Mouse (Mus musculus): Measurements from ENCODE around the gene Zbtb25. TPM values are rescaled to one million over a fixed set of nuclear protein-coding genes. Genes with fewer than 3 reads are reported as not detected.

The Zbtb25 gene
- polyA plus RNA-seq, 1 experiment from 2014 or later, result 22.5 TPM

GRCm38 (mm10) chr12:76300367-76300766 is 69.0 kb downstream of the Zbtb25 start:
- H3K9me3 ChIP-seq, result no peaks in the 10 kb centered on the region
- 91% methylated on average over 10 of the region's 10 CpGs for whole genome bisulfite sequencing
- no peak overlapping the region for H3K9ac ChIP-seq
- H3K4me3 ChIP-seq (replicated peaks), result no peak overlapping the region
- no peak for ATAC-seq (ENCODE audit: low FRiP score)
- H3K27me3 ChIP-seq, result no peaks in the 10 kb centered on the region
- H3K4me1 ChIP-seq, result no peaks in the 10 kb centered on the region
- H3K36me3 ChIP-seq (replicated peaks), result peaks cover 42% of the 10 kb centered on the region
- no peak overlapping the region for H3K4me2 ChIP-seq
- H3K27ac ChIP-seq, result no peak overlapping the region

- Histone ChIP-seq H3K4me1 (no peaks in the 10 kb centered on the region), H3K9me3 (no peaks in the 10 kb centered on the region), H3K36me3 (replicated peaks) (peaks cover 42% of the 10 kb centered on the region), H3K27me3 (no peaks in the 10 kb centered on the region), H3K9ac (no peak overlapping the region), H3K4me3 (replicated peaks) (no peak overlapping the region), H3K27ac (no peak overlapping the region), H3K4me2 (no peak overlapping the region)
- no peak for ATAC-seq (ENCODE audit: low FRiP score)
- WGBS, result 98% methylated on average over 9 of the region's 9 CpGs
Measured at GRCm38 (mm10) chr12:76299361-76299906, 70.0 kb downstream of the Zbtb25 start.

GRCm38 (mm10) chr12:76297830-76298229 is 71.6 kb downstream of the Zbtb25 start:
- Histone ChIP-seq H3K27ac (no peak overlapping the region), H3K4me1 (no peaks in the 10 kb centered on the region), H3K9me3 (no peaks in the 10 kb centered on the region), H3K4me2 (no peak overlapping the region), H3K9ac (no peak overlapping the region), H3K36me3 (replicated peaks) (peaks cover 44% of the 10 kb centered on the region), H3K27me3 (no peaks in the 10 kb centered on the region), H3K4me3 (replicated peaks) (no peak overlapping the region)
- no peak for ATAC-seq (ENCODE audit: low FRiP score)
- 83% methylated on average over 5 of the region's 5 CpGs for WGBS

Other genes with a start within 250 kb of the Zbtb25 start
- 0.06 and 0.13 TPM in 2 replicates for gene Esr2, start 192.3 kb downstream of the Zbtb25 start, polyA plus RNA-seq (2016; fragmentation: Nextera tagmentation; extraction: Ambion mirVana)
- gene Tex21, start 122.9 kb downstream of the Zbtb25 start, polyA plus RNA-seq (2016; fragmentation: Nextera tagmentation; extraction: Ambion mirVana), result not detected in 2 replicates
- 64.0 and 67.6 TPM in 2 replicates for gene Mthfd1, start 114.3 kb downstream of the Zbtb25 start, polyA plus RNA-seq (2016; fragmentation: Nextera tagmentation; extraction: Ambion mirVana)
- 5.9 and 6.5 TPM in 2 replicates for gene Akap5, start 44.7 kb downstream of the Zbtb25 start, polyA plus RNA-seq (2016; fragmentation: Nextera tagmentation; extraction: Ambion mirVana)
- 8.2 and 8.5 TPM in 2 replicates for gene Zbtb1, start 664 bp upstream of the Zbtb25 start, polyA plus RNA-seq (2016; fragmentation: Nextera tagmentation; extraction: Ambion mirVana)
- gene Hspa2, start 34.6 kb upstream of the Zbtb25 start, polyA plus RNA-seq (2016; fragmentation: Nextera tagmentation; extraction: Ambion mirVana), result 4.6 and 4.8 TPM in 2 replicates
- 0.13 and 0.93 TPM in 2 replicates for gene Ppp1r36, start 47.9 kb upstream of the Zbtb25 start, polyA plus RNA-seq (2016; fragmentation: Nextera tagmentation; extraction: Ambion mirVana)
- 1.0 TPM in 2 replicates for gene Plekhg3, start 161.3 kb upstream of the Zbtb25 start, polyA plus RNA-seq (2016; fragmentation: Nextera tagmentation; extraction: Ambion mirVana)

Measured in forebrain, embryonic 12.5 days (tissue).